Mouse (Mus musculus): ENCODE data around the gene Rgs16. TPM values are rescaled to one million over a fixed set of nuclear protein-coding genes. Genes with fewer than 3 reads are reported as not detected.
A peak's percentile ranks its signal among the peaks of the same experiment; 100 is the strongest.

The Rgs16 gene
- polyA plus RNA-seq (2015; fragmentation: Nextera tagmentation; extraction: Ambion mirVana): 15.8 and 22.9 TPM in 2 replicates

- TF ChIP-seq EP300 (IDR thresholded peaks at IDR 0.05; ENCODE audit: low read depth) (0 out of 2 replicates have a peak, but pooled peaks have one; percentile 8), CTCF (IDR thresholded peaks at IDR 0.05; ENCODE audit: low read depth) (no peak)
- Histone ChIP-seq H3K9me3 (ENCODE audit: low read length) (no peaks in the 10 kb centered on the region), H3K27ac (ENCODE audit: low read depth) (peak within 1 kb of the TSS; percentile 61), H3K9ac (replicated peaks) (peak within 1 kb of the TSS; percentile 75), H3K4me1 (ENCODE audit: insufficient read depth) (no peaks in the 10 kb centered on the region; the same call in 1 of the 2 replicates), H3K27me3 (ENCODE audit: insufficient read depth, low read length) (peaks cover 23% of the 10 kb centered on the region), H3K36me3 (replicated peaks; ENCODE audit: insufficient read depth, low read length) (peaks cover 3% of the 10 kb centered on the region; the same call in 1 of the 2 replicates), H3K4me3 (ENCODE audit: low read depth, low read length) (peak within 1 kb of the TSS; percentile 56), H3K4me2 (ENCODE audit: low read depth, low read length) (peak within 1 kb of the TSS; percentile 55)
- ATAC-seq: peak; percentile 79
- peak; percentile 86 for DNase-seq
- under 1% methylated on average over 28 of the region's 28 CpGs for WGBS (ENCODE audit: insufficient replicate concordance)
Measured at GRCm38 (mm10) chr1:153740145-153740544, at the start of gene Rgs16. Gene Rgs16, plus strand, starts transcription at chr1:153740349.

GRCm38 (mm10) chr1:153692526-153692925, 47.6 kb upstream of the Rgs16 start:
- Histone ChIP-seq H3K9me3 (ENCODE audit: low read length) (no peaks in the 10 kb centered on the region), H3K4me2 (ENCODE audit: low read depth, low read length) (no peak overlapping the region), H3K4me3 (ENCODE audit: low read depth, low read length) (no peak overlapping the region), H3K4me1 (ENCODE audit: insufficient read depth) (peaks cover 18% of the 10 kb centered on the region; the same call in 1 of the 2 replicates), H3K36me3 (replicated peaks; ENCODE audit: insufficient read depth, low read length) (no peaks in the 10 kb centered on the region), H3K27me3 (ENCODE audit: insufficient read depth, low read length) (no peaks in the 10 kb centered on the region), H3K9ac (replicated peaks) (no peak overlapping the region), H3K27ac (ENCODE audit: low read depth) (peak overlapping the region; percentile 93)
- DNase-seq (peak; percentile 58), ATAC-seq (peak; percentile 21; the same call in 1 of the 2 replicates)
- TF ChIP-seq CTCF (IDR thresholded peaks at IDR 0.05; ENCODE audit: low read depth) (no peak), EP300 (IDR thresholded peaks at IDR 0.05; ENCODE audit: low read depth) (peak; percentile 75; the same call in 1 of the 2 replicates)
- 53% methylated on average over 6 of the region's 6 CpGs for WGBS (ENCODE audit: insufficient replicate concordance)

- Histone ChIP-seq H3K36me3 (replicated peaks; ENCODE audit: insufficient read depth, low read length) (no peaks in the 10 kb centered on the region), H3K27ac (ENCODE audit: low read depth) (no peak overlapping the region), H3K9ac (replicated peaks) (no peak overlapping the region), H3K4me2 (ENCODE audit: low read depth, low read length) (no peak overlapping the region), H3K4me1 (ENCODE audit: insufficient read depth) (peaks cover 27% of the 10 kb centered on the region; the same call in 1 of the 2 replicates), H3K9me3 (ENCODE audit: low read length) (no peaks in the 10 kb centered on the region), H3K4me3 (ENCODE audit: low read depth, low read length) (no peak overlapping the region), H3K27me3 (ENCODE audit: insufficient read depth, low read length) (no peaks in the 10 kb centered on the region)
- whole genome bisulfite sequencing (ENCODE audit: insufficient replicate concordance): 80% methylated on average over 6 of the region's 6 CpGs
- DNase-seq (no peak), ATAC-seq (no peak)
- no peak for TF ChIP-seq EP300 (IDR thresholded peaks at IDR 0.05; ENCODE audit: low read depth)
- TF ChIP-seq CTCF (IDR thresholded peaks at IDR 0.05; ENCODE audit: low read depth): no peak
Measured at GRCm38 (mm10) chr1:153694372-153695120, 45.6 kb upstream of the Rgs16 start.

GRCm38 (mm10) chr1:153695398-153695797, 44.8 kb upstream of the Rgs16 start:
- TF ChIP-seq EP300 (IDR thresholded peaks at IDR 0.05; ENCODE audit: low read depth) (no peak), CTCF (IDR thresholded peaks at IDR 0.05; ENCODE audit: low read depth) (no peak)

GRCm38 (mm10) chr1:153696093-153696492, 44.1 kb upstream of the Rgs16 start:
- no peak for ATAC-seq
- Histone ChIP-seq H3K4me2 (ENCODE audit: low read depth, low read length) (no peak overlapping the region), H3K27ac (ENCODE audit: low read depth) (peak overlapping the region; percentile 83), H3K4me3 (ENCODE audit: low read depth, low read length) (no peak overlapping the region), H3K27me3 (ENCODE audit: insufficient read depth, low read length) (no peaks in the 10 kb centered on the region), H3K9me3 (ENCODE audit: low read length) (no peaks in the 10 kb centered on the region), H3K9ac (replicated peaks) (no peak overlapping the region), H3K4me1 (ENCODE audit: insufficient read depth) (peaks cover 24% of the 10 kb centered on the region; the same call in 1 of the 2 replicates), H3K36me3 (replicated peaks; ENCODE audit: insufficient read depth, low read length) (no peaks in the 10 kb centered on the region)
- WGBS (ENCODE audit: insufficient replicate concordance): 86% methylated on average over 11 of the region's 11 CpGs
- DNase-seq: peak; percentile 29
- TF ChIP-seq CTCF (IDR thresholded peaks at IDR 0.05; ENCODE audit: low read depth) (no peak), EP300 (IDR thresholded peaks at IDR 0.05; ENCODE audit: low read depth) (no peak)

More at GRCm38 (mm10) chr1:153695398-153695797, 44.8 kb upstream of the Rgs16 start:
- Histone ChIP-seq H3K4me1 (ENCODE audit: insufficient read depth) (peaks cover 27% of the 10 kb centered on the region; the same call in 1 of the 2 replicates), H3K36me3 (replicated peaks; ENCODE audit: insufficient read depth, low read length) (no peaks in the 10 kb centered on the region), H3K27me3 (ENCODE audit: insufficient read depth, low read length) (no peaks in the 10 kb centered on the region), H3K9me3 (ENCODE audit: low read length) (no peaks in the 10 kb centered on the region), H3K4me3 (ENCODE audit: low read depth, low read length) (no peak overlapping the region), H3K27ac (ENCODE audit: low read depth) (no peak overlapping the region), H3K9ac (replicated peaks) (no peak overlapping the region), H3K4me2 (ENCODE audit: low read depth, low read length) (no peak overlapping the region)
- WGBS (ENCODE audit: insufficient replicate concordance): 87% methylated on average over 10 of the region's 10 CpGs
- DNase-seq (no peak), ATAC-seq (no peak)

- TF ChIP-seq CTCF (IDR thresholded peaks at IDR 0.05; ENCODE audit: low read depth): no peak
- TF ChIP-seq EP300 (IDR thresholded peaks at IDR 0.05; ENCODE audit: low read depth): no peak
- Histone ChIP-seq H3K27ac (ENCODE audit: low read depth) (peak overlapping the region; percentile 83), H3K4me1 (ENCODE audit: insufficient read depth) (peaks cover 28% of the 10 kb centered on the region), H3K36me3 (replicated peaks; ENCODE audit: insufficient read depth, low read length) (no peaks in the 10 kb centered on the region), H3K9me3 (ENCODE audit: low read length) (no peaks in the 10 kb centered on the region), H3K4me2 (ENCODE audit: low read depth, low read length) (no peak overlapping the region), H3K4me3 (ENCODE audit: low read depth, low read length) (no peak overlapping the region), H3K27me3 (ENCODE audit: insufficient read depth, low read length) (no peaks in the 10 kb centered on the region), H3K9ac (replicated peaks) (no peak overlapping the region; the same call in 1 of the 2 replicates)
- DNase-seq (no peak), ATAC-seq (no peak)
- WGBS (ENCODE audit: insufficient replicate concordance): 78% methylated on average over 4 of the region's 4 CpGs
Measured at GRCm38 (mm10) chr1:153696541-153696940, 43.6 kb upstream of the Rgs16 start.
